Mouse (Mus musculus) kidney, adult 2 months (tissue): ENCODE data around the gene Fat1. TPM values are rescaled to one million over a fixed set of nuclear protein-coding genes. Genes with fewer than 3 reads are reported as not detected.
A peak's percentile ranks its signal among the peaks of the same experiment; 100 is the strongest.

ENCODE experiments used
- DNase-seq: peaks from one replicate; pipeline ENCODE4 v3.0.0; 2021
- H3K27ac ChIP-seq: fragments of 200-500 bp; 2 replicates; pipeline ENCODE4 v1.5.1; 2012; ENCODE audit warnings: low read depth, low read length, control low read depth, inconsistent platforms; ENCODE audit not compliant: insufficient read depth
- H3K27me3 ChIP-seq: fragments of 200-500 bp; replicated peaks from 2 replicates; pipeline ENCODE4 v1.6.1; 2012; ENCODE audit warnings: mild to moderate bottlenecking, moderate library complexity, low read length, inconsistent platforms; ENCODE audit not compliant: control insufficient read depth, insufficient read depth
- H3K36me3 ChIP-seq: fragments of 200-500 bp; 2 replicates; pipeline ENCODE4 v1.6.1; 2012; ENCODE audit warnings: mild to moderate bottlenecking, moderate library complexity, low read length, inconsistent platforms; ENCODE audit not compliant: control insufficient read depth, insufficient read depth
- H3K4me1 ChIP-seq: fragments of 200-500 bp; 2 replicates; pipeline ENCODE4 v1.6.1; 2011; ENCODE audit warnings: low read length; ENCODE audit not compliant: control insufficient read depth, insufficient read depth
- H3K4me3 ChIP-seq: fragments of 200-500 bp; 2 replicates; pipeline ENCODE4 v1.5.1; 2011; ENCODE audit warnings: mild to moderate bottlenecking, low read depth, low read length, control low read depth; ENCODE audit not compliant: insufficient read depth
- CTCF ChIP-seq: fragments of 200-500 bp; conservative IDR thresholded peaks from 2 replicates; pipeline ENCODE4 v1.5.1; 2011; ENCODE audit warnings: low read depth, mild to moderate bottlenecking, control low read depth, low read length, moderate library complexity, mixed read lengths; ENCODE audit not compliant: insufficient read depth, insufficient read length
- POLR2A ChIP-seq: fragments of 200-500 bp; IDR thresholded peaks from one replicate; pipeline ENCODE4 v1.6.1; 2011; ENCODE audit warnings: low read depth, low read length, control low read depth
- WGBS: fragments of 180-500 bp; shearing (Covaris S2); methylation state at CpG from one replicate; pipeline ENCODE4 v1.1.7; 2018; 5-methylcytosine and 5-hydroxymethylcytosine counted together
- polyA plus RNA-seq: library from polyadenylated mRNA; depleted of rRNA; stranded (reverse); fragments of >200 nt; gene quantifications from 2 replicates; pipeline ENCODE4 v1.2.3, GENCODE M21; 2012

Gene Fat1
- polyA plus RNA-seq, 1 experiment: 16.7 TPM

GRCm38 (mm10) chr8:44962572-44963231, 27.5 kb downstream of the Fat1 start:
- WGBS: 82% methylated on average over 12 of the region's 12 CpGs
- TF ChIP-seq CTCF (no peak), POLR2A (no peak)
- no peak overlapping the region for H3K27ac ChIP-seq
- no peaks in the 10 kb centered on the region for H3K36me3 ChIP-seq
- no peaks in the 10 kb centered on the region for H3K27me3 ChIP-seq
- H3K4me1 ChIP-seq: peaks cover 4% of the 10 kb centered on the region; the same call in 1 of the 2 replicates
- no peak overlapping the region for H3K4me3 ChIP-seq
- peak; percentile 37 for DNase-seq

- 93% methylated on average over 8 of the region's 8 CpGs for WGBS
- no peak overlapping the region for H3K4me3 ChIP-seq
- no peaks in the 10 kb centered on the region for H3K4me1 ChIP-seq
- TF ChIP-seq POLR2A (no peak), CTCF (no peak)
- H3K27ac ChIP-seq: no peak overlapping the region
- no peaks in the 10 kb centered on the region for H3K27me3 ChIP-seq
- H3K36me3 ChIP-seq: no peaks in the 10 kb centered on the region
- no peak for DNase-seq
These were observed 32.3 kb downstream of the Fat1 start for GRCm38 (mm10) chr8:44967521-44968039.

- H3K4me1 ChIP-seq: peaks cover 2% of the 10 kb centered on the region; the same call in 1 of the 2 replicates
- no peak overlapping the region for H3K27ac ChIP-seq
- 54% methylated on average over 12 of the region's 12 CpGs for WGBS
- DNase-seq: no peak
- no peak overlapping the region for H3K4me3 ChIP-seq
- H3K27me3 ChIP-seq: no peaks in the 10 kb centered on the region
- no peaks in the 10 kb centered on the region for H3K36me3 ChIP-seq
- TF ChIP-seq CTCF: no peak
- TF ChIP-seq POLR2A: no peak
These were observed 34.8 kb downstream of the Fat1 start for GRCm38 (mm10) chr8:44970093-44970492.

DNA sequence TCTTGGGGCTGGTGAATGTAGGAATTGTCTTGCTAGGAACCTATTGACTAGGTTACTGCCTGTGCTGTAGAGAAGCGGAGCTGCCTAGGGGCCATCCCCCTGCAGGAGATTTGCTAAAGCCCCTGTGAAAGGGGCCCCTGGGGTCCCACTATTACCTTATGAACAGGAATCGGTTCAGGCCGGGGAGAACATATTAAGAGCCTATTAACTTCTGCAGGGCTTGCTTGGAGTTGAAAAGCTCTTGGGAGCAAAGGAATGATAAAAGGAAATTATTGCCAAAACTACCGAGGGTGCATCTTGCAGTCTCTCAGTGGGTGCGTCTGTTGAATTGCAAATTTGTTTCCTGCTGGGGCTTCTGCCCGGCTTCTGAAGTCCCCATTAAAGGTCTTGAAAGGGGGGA, 36.1 kb downstream of the Fat1 start:
- TF ChIP-seq POLR2A (no peak), CTCF (no peak)
- no peak overlapping the region for H3K27ac ChIP-seq
- H3K27me3 ChIP-seq: no peaks in the 10 kb centered on the region
- H3K4me1 ChIP-seq: peaks cover 3% of the 10 kb centered on the region; the same call in 1 of the 2 replicates
- no peak for DNase-seq
- H3K4me3 ChIP-seq: no peak overlapping the region
- H3K36me3 ChIP-seq: no peaks in the 10 kb centered on the region
- WGBS: 59% methylated on average over 6 of the region's 6 CpGs

DNA sequence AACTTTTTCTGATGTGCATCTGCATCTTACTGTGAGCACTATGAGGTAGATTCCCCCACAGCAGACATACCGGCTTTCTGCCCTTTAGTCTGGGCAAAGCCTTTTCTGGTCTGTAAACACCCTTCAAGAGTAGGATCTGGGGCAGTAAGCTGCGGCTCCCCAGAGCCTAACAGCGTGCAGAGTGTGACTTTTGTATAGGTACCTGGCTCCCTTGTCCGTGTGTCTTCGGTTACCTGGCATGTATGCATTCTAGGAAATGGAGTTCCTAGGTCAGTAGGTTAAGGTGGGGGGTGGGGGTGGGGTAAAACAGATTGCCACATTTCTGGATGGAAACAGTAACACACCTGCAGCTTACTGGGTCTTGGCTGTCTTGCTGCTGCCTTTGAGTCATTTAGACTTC, 36.7 kb downstream of the Fat1 start:
- Histone ChIP-seq H3K27ac (no peak overlapping the region), H3K36me3 (no peaks in the 10 kb centered on the region), H3K4me3 (no peak overlapping the region), H3K4me1 (peaks cover 3% of the 10 kb centered on the region; the same call in 1 of the 2 replicates), H3K27me3 (no peaks in the 10 kb centered on the region)
- 70% methylated on average over 5 of the region's 5 CpGs for WGBS
- no peak for TF ChIP-seq CTCF
- TF ChIP-seq POLR2A: no peak
- no peak for DNase-seq

GRCm38 (mm10) chr8:44975113-44975512, 39.9 kb downstream of the Fat1 start:
- peak; percentile 47 for DNase-seq
- Histone ChIP-seq H3K4me1 (peaks cover 3% of the 10 kb centered on the region; the same call in 1 of the 2 replicates), H3K4me3 (no peak overlapping the region), H3K27ac (no peak overlapping the region), H3K27me3 (no peaks in the 10 kb centered on the region), H3K36me3 (no peaks in the 10 kb centered on the region)
- no peak for TF ChIP-seq POLR2A
- TF ChIP-seq CTCF: no peak
- 11% methylated on average over 9 of the region's 9 CpGs for WGBS

DNA sequence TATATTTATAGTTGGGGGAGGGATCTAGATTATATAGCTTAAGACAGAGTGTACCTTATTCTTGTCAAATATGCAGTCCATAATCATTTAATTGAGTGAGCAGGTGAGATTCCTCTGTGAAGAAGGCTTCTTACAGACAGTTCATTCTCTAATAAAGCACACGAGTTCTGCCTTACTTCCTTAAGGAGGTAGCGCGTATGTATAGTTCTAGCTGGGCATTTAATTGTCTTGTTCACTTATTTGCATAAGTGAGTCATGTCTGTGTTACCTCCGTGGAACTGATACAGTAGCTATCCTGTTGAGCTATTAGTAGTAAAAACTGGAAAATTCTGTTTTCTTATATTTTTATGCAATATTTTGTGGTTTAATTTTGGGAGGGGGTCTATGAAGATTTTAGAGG, 40.4 kb downstream of the Fat1 start:
- no peaks in the 10 kb centered on the region for H3K27me3 ChIP-seq
- TF ChIP-seq POLR2A (no peak), CTCF (no peak)
- peaks cover 6% of the 10 kb centered on the region; the same call in 1 of the 2 replicates for H3K4me1 ChIP-seq
- 86% methylated on average over 4 of the region's 4 CpGs for WGBS
- H3K27ac ChIP-seq: no peak overlapping the region
- H3K4me3 ChIP-seq: no peak overlapping the region
- no peak for DNase-seq
- H3K36me3 ChIP-seq: no peaks in the 10 kb centered on the region
